Mouse (Mus musculus) liver, embryonic 15.5 days (tissue): ENCODE measurements around the gene Fmod. TPM values are rescaled to one million over a fixed set of nuclear protein-coding genes. Genes with fewer than 3 reads are reported as not detected.
A peak's percentile ranks its signal among the peaks of the same experiment; 100 is the strongest.

ENCODE experiments used
- ATAC-seq: fragments of 200-750 bp; cut with Nextera tagmentation; 2 replicates; pipeline ENCODE4 v1.8.0; 2017; ENCODE audit warnings: moderate number of reproducible peaks, mild to moderate bottlenecking, moderate library complexity; ENCODE audit not compliant: insufficient read depth
- H3K27ac ChIP-seq: fragments of 300-500 bp; sonication (generic); replicated peaks from 2 replicates; pipeline ENCODE4 v1.5.1; 2015; ENCODE audit warnings: mild to moderate bottlenecking, inconsistent platforms
- H3K27me3 ChIP-seq: fragments of 300-500 bp; sonication (generic); 2 replicates; pipeline ENCODE4 v1.6.1; 2015; ENCODE audit warnings: mild to moderate bottlenecking, inconsistent platforms
- H3K36me3 ChIP-seq: fragments of 300-500 bp; sonication (generic); replicated peaks from 2 replicates; pipeline ENCODE4 v1.6.1; 2015; ENCODE audit warnings: moderate library complexity, mild to moderate bottlenecking, inconsistent platforms
- H3K4me1 ChIP-seq: fragments of 300-500 bp; sonication (generic); replicated peaks from 2 replicates; pipeline ENCODE4 v1.6.1; 2015; ENCODE audit warnings: inconsistent platforms
- H3K4me2 ChIP-seq: fragments of 300-500 bp; sonication (generic); 2 replicates; pipeline ENCODE4 v1.6.1; 2015; ENCODE audit warnings: moderate library complexity, mild to moderate bottlenecking, inconsistent platforms
- H3K4me3 ChIP-seq: fragments of 300-500 bp; sonication (generic); replicated peaks from 2 replicates; pipeline ENCODE4 v1.5.1; 2015; ENCODE audit warnings: mild to moderate bottlenecking, inconsistent platforms
- H3K9ac ChIP-seq: fragments of 300-500 bp; sonication (generic); 2 replicates; pipeline ENCODE4 v1.6.1; 2015; ENCODE audit warnings: moderate library complexity, mild to moderate bottlenecking, inconsistent platforms
- H3K9me3 ChIP-seq: fragments of 300-500 bp; sonication (generic); replicated peaks from 2 replicates; pipeline ENCODE4 v1.6.1; 2016; ENCODE audit warnings: inconsistent platforms
- WGBS: fragments of 180-500 bp; shearing (Covaris S2); methylation state at CpG from one replicate; pipeline ENCODE4 v1.1.7; 2015; ENCODE audit warnings: mixed read lengths; ENCODE audit not compliant: insufficient replicate concordance; 5-methylcytosine and 5-hydroxymethylcytosine counted together
- polyA plus RNA-seq: library from polyadenylated mRNA; unstranded; fragments of >200 nt; fragmentation: Nextera tagmentation; extraction: Ambion mirVana; gene quantifications from 2 replicates; pipeline ENCODE4 v1.2.1, GENCODE M21; 2015

The Fmod gene
- polyA plus RNA-seq, 1 experiment from 2014 or later, result 3.3 TPM

DNA sequence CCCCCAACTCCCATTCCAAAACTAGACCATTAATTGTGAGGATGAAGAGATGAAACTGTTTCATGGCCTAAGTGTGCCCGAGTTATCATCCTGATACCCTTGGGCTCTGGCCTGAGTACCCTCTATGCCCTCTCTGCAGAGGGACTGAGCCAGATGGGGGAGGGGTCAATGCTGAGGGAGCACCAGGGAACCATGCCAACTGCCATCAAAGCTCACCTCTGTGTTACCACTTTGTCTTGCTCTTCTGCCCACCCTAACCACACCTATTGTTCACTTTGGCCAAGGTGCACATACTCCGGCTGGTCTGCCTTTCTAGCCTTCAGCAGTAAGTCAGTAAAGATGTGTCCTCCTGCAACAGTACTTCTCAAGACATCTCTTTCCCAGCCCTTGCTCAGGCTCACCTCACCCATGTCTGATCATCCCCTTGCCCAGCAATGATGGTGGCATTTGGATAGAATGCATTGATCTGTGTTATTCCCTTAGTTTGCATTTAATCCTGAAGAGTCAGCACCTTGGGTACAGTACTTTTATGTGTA is 27.3 kb downstream of the Fmod start:
- no peak overlapping the region for H3K9ac ChIP-seq
- H3K4me2 ChIP-seq, result no peak overlapping the region
- no peaks in the 10 kb centered on the region for H3K36me3 ChIP-seq
- ATAC-seq, result no peak
- H3K9me3 ChIP-seq, result no peaks in the 10 kb centered on the region
- H3K27me3 ChIP-seq, result peaks cover 76% of the 10 kb centered on the region
- H3K27ac ChIP-seq, result peak overlapping the region; percentile 79
- H3K4me1 ChIP-seq, result peaks cover 92% of the 10 kb centered on the region
- 75% methylated on average over 2 of the region's 2 CpGs for WGBS
- no peak overlapping the region for H3K4me3 ChIP-seq

DNA sequence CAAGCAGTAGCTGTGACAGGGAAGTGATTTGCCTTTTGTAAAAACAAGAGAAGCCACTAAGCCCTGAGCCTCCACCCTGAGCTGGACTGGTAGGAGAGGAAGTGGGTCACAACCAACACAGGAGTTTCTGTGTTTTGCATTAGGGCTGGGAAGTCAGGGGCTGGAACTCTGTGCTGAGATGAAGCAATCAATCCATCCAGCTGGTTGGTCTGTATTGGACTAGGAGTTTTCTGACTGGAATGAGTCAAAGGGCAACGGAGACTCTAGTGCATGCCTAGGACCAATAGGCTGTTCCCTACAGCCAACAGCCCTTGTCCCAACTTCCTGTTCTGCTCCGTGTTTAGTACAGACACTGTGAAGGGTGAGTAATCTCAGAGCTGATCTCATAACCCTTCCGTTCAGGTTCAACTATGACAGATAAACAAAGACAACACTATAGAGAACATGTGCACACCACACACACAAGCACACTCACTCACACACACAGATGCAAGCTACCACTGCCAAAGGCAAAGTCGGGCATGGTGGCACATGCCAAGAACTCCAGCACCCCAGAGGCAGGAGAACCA is 28.3 kb downstream of the Fmod start:
- Histone ChIP-seq H3K9ac (no peak overlapping the region), H3K27ac (peak overlapping the region; percentile 79), H3K4me3 (no peak overlapping the region), H3K4me2 (no peak overlapping the region), H3K9me3 (no peaks in the 10 kb centered on the region), H3K27me3 (peaks cover 79% of the 10 kb centered on the region), H3K4me1 (peaks cover 92% of the 10 kb centered on the region), H3K36me3 (no peaks in the 10 kb centered on the region)
- 18% methylated on average over 4 of the region's 4 CpGs for WGBS
- ATAC-seq, result peak; percentile 16; the same call in 1 of the 2 replicates

DNA sequence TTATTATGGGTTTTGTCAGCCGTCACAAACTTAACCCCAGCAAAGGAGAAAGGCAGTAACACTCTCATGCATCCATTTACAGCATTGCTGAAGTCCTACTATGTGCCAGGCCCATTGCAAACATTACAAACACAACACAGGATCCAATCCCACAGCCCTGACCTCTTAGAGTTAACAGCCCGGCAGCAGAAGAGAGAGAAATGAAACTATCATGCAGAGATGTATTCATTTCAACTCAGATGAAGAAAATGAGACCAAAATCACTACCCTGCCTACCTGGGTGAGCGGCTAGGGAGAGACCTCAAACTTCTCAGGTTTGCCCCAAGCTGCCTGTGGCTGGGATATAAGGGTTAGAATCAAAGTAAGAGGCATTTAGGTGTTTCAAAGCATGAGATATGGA is 29.5 kb downstream of the Fmod start:
- peak overlapping the region; percentile 60 for H3K27ac ChIP-seq

DNA sequence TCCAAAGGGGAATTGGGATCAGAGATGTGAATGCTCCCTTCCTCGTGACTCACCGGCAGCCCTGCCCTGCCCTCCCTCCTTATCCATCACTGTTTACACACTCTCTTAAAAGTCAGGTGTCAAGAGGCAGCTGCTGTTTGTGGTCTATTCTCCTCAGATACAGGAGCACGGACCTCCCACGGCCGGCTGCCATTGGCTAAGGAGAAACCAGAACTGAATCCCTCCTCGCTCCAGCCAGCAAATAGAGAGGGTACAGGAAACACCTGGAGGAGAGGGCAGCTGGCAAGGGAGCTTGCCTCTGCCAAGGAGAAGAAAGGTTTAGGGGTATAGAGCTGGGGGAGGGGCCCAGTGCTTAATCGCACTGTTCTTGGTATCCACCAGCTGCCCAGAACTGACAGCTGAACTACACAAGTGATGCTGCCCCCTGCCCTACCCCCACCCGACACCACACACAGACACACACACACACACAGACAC is 30.1 kb downstream of the Fmod start:
- Histone ChIP-seq H3K4me2 (no peak overlapping the region), H3K4me3 (no peak overlapping the region), H3K27ac (peak overlapping the region; percentile 60; the same call in 1 of the 2 replicates), H3K4me1 (peaks cover 93% of the 10 kb centered on the region), H3K36me3 (no peaks in the 10 kb centered on the region), H3K9ac (no peak overlapping the region), H3K27me3 (peaks cover 67% of the 10 kb centered on the region), H3K9me3 (no peaks in the 10 kb centered on the region)
- ATAC-seq, result no peak
- WGBS, result 6% methylated on average over 8 of the region's 8 CpGs

More for the DNA sequence above, 29.5 kb downstream of the Fmod start:
- 53% methylated on average over 3 of the region's 3 CpGs for WGBS
- Histone ChIP-seq H3K4me1 (peaks cover 93% of the 10 kb centered on the region), H3K27me3 (peaks cover 73% of the 10 kb centered on the region), H3K4me2 (no peak overlapping the region), H3K9me3 (no peaks in the 10 kb centered on the region), H3K36me3 (no peaks in the 10 kb centered on the region), H3K4me3 (no peak overlapping the region), H3K9ac (no peak overlapping the region)
- ATAC-seq, result no peak

DNA sequence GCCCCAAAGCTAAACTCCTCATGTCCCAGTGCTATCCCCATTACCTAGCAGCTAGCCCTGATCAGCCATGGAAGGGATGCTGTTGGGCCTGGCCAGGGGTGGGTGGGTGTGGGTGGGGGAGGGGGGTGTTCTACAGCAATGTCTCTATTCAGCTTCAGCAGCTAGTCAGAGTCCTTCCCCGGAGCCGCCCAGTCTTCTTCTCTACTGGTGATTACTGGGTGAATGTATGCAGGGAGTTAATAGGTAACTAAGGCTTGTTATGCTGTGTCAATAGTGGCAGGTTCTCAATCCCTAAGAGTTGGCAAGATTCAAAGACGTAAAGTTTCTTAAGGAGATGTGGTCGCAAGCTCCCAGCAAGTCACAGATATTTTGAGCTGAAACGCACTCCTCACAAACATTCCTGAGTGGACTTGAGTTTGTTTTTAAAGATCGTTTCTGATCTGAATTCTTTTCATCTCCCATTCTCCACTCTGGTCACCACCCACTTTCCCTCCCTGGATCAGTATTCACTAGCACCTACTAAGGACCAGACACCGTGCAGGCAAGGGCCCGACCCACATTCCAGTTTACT is 33.1 kb downstream of the Fmod start:
- Histone ChIP-seq H3K4me3 (no peak overlapping the region), H3K4me1 (peaks cover 93% of the 10 kb centered on the region), H3K4me2 (peak overlapping the region; percentile 1; the same call in 1 of the 2 replicates), H3K27me3 (peaks cover 37% of the 10 kb centered on the region), H3K9ac (no peak overlapping the region), H3K9me3 (no peaks in the 10 kb centered on the region), H3K36me3 (peaks cover 12% of the 10 kb centered on the region), H3K27ac (peak overlapping the region; percentile 98)
- ATAC-seq, result no peak
- 80% methylated on average over 8 of the region's 8 CpGs for WGBS

DNA sequence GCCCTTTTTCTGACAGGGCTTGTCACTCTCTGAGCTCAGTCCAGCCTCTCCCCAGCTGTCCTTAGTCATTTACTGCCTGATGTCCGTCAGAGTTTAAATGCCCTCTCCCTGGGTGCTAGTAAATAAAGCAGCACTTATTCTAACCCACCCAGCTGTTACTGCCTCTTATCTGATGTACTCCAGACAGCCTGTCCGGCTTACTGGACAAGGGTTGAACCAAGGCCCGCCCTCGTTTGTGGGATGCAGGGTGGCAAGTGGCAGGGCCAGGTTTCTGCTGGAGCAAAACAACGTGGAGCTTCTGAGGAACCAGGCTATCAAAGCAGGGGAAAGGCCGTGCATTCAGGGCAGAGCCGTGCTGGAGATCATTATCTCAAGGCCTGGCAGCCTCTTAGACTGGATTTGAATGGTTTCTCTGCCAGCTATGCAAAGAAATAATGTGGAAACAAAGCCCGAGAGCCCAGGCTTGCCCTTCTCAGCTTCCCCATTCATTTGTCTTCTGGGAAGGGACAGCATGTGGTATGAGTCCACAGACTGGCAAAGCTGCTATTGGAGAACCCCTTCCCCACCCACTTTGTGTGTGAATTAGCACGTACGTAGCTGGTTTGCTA is 34.5 kb downstream of the Fmod start:
- Histone ChIP-seq H3K36me3 (peaks cover 26% of the 10 kb centered on the region), H3K9me3 (no peaks in the 10 kb centered on the region), H3K27ac (peak overlapping the region; percentile 98), H3K4me3 (no peak overlapping the region), H3K4me2 (peak overlapping the region; percentile 35), H3K4me1 (peaks cover 93% of the 10 kb centered on the region), H3K9ac (peak overlapping the region; percentile 64; the same call in 1 of the 2 replicates), H3K27me3 (peaks cover 24% of the 10 kb centered on the region)
- 35% methylated on average over 10 of the region's 10 CpGs for WGBS
- no peak for ATAC-seq

DNA sequence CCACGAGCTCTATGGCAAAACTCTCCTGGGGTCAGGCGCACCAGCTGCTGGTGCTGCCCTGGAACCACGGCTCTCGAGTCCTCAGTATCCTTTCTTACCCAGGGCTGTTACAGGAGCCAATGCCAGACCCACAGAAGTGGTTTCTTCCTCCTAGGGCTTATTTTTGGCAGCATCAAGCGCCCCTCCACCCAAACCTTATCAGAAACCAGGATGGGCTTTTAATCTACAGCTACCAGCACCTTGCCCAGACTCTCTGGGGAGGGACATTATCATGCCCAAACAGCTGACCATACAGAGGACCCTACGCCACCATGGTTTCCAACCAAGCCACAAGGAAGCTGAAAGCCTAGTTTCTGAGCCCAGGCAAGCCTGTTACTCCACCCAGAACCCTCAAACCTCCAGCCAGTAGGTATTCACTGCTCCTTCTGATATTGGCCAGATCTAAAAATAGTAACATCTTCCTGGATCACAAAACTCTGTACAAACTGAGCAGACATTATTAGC is 36.1 kb downstream of the Fmod start:
- peak overlapping the region; percentile 98 for H3K27ac ChIP-seq
- no peaks in the 10 kb centered on the region for H3K9me3 ChIP-seq
- peaks cover 40% of the 10 kb centered on the region for H3K36me3 ChIP-seq
- peak; percentile 91 for ATAC-seq
- H3K27me3 ChIP-seq, result peaks cover 9% of the 10 kb centered on the region
- peak overlapping the region; percentile 84 for H3K4me3 ChIP-seq
- peak overlapping the region; percentile 64 for H3K9ac ChIP-seq
- WGBS, result 13% methylated on average over 6 of the region's 6 CpGs
- H3K4me2 ChIP-seq, result peak overlapping the region; percentile 90
- peaks cover 88% of the 10 kb centered on the region for H3K4me1 ChIP-seq

DNA sequence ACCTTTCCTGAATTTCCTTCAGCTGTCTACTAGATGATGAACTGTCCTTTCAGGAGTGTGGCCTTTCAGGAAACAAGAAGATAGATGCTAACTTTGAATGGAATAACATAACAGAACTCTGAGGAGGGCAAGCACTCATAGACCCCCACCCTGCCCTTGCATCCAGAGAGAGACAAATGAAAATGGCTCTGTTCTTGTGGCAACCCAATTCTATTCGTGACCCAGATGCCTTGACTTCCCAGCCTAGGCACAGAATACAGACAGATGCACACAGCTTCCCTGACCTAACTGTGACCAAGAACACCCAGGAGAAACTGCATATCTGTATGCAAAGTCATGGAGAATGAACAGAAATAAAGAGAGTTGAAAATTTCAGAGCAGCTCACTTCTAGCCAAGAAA is 36.6 kb downstream of the Fmod start:
- peaks cover 86% of the 10 kb centered on the region for H3K4me1 ChIP-seq
- ATAC-seq, result no peak
- H3K9ac ChIP-seq, result peak overlapping the region; percentile 59
- peaks cover 3% of the 10 kb centered on the region; the same call in 1 of the 2 replicates for H3K27me3 ChIP-seq
- peak overlapping the region; percentile 84 for H3K4me3 ChIP-seq
- 45% methylated on average over 1 of the region's 1 CpGs for WGBS
- peak overlapping the region; percentile 98 for H3K27ac ChIP-seq
- H3K9me3 ChIP-seq, result no peaks in the 10 kb centered on the region
- H3K4me2 ChIP-seq, result peak overlapping the region; percentile 90
- H3K36me3 ChIP-seq, result peaks cover 40% of the 10 kb centered on the region

GRCm38 (mm10) chr1:134074184-134074583 is 37.1 kb downstream of the Fmod start:
- Histone ChIP-seq H3K4me2 (peak overlapping the region; percentile 90), H3K36me3 (peaks cover 40% of the 10 kb centered on the region), H3K9me3 (no peaks in the 10 kb centered on the region), H3K4me1 (peaks cover 85% of the 10 kb centered on the region), H3K27me3 (0 out of 2 replicates have a peak, but pooled peaks cover 3% of the 10 kb centered on the region), H3K9ac (peak overlapping the region; percentile 59), H3K27ac (peak overlapping the region; percentile 98), H3K4me3 (peak overlapping the region; percentile 84)
- 57% methylated on average over 3 of the region's 3 CpGs for WGBS
- no peak for ATAC-seq

DNA sequence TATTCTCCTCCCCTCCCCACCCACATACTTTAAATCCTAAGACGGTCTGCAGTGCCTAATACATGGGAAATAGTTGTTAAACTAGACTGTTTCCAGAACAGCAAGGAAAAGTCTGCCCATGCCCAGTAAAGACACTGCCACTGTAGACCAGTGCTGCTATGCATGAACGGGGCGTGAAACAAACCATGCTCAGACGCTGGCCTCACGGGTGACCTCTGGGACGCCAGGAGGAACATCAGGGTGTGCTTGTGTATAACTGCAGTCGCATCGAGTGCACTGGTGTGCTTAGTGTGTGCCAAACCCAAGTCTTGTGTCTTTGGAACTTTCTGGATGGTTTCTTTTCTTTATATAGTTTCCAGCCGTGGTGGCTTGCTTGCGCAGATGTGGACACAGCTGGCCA is 37.6 kb downstream of the Fmod start:
- peaks cover 85% of the 10 kb centered on the region for H3K4me1 ChIP-seq
- no peak for ATAC-seq
- WGBS, result 87% methylated on average over 10 of the region's 10 CpGs
- H3K9me3 ChIP-seq, result no peaks in the 10 kb centered on the region
- H3K9ac ChIP-seq, result peak overlapping the region; percentile 28
- peaks cover 40% of the 10 kb centered on the region for H3K36me3 ChIP-seq
- 0 out of 2 replicates have a peak, but pooled peaks cover 3% of the 10 kb centered on the region for H3K27me3 ChIP-seq
- H3K4me2 ChIP-seq, result peak overlapping the region; percentile 90
- H3K27ac ChIP-seq, result peak overlapping the region; percentile 98
- H3K4me3 ChIP-seq, result peak overlapping the region; percentile 84

DNA sequence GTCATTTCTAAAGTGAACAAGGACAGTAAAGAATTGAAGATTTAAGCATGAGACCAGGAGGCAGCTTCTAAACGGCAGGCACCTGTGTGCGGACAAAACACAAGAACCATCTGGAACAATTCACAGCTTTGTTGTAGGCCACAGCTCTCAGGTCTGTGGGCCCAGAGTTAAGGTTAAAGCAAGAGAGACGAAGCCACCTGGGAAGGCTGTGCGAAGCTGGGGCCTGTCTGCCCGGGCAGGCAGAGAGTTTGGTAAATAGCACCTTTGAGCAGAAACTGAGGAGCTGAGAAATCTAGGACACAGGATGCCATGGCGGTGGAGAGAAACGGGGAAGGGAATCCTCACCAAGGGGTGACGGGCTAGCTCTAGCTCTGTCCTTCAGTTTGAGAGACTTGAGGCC is 38.5 kb downstream of the Fmod start:
- ATAC-seq, result no peak
- Histone ChIP-seq H3K27ac (peak overlapping the region; percentile 98), H3K9me3 (no peaks in the 10 kb centered on the region), H3K9ac (peak overlapping the region; percentile 95), H3K36me3 (peaks cover 40% of the 10 kb centered on the region), H3K4me1 (peaks cover 85% of the 10 kb centered on the region), H3K4me3 (peak overlapping the region; percentile 84), H3K4me2 (peak overlapping the region; percentile 90), H3K27me3 (no peaks in the 10 kb centered on the region)
- WGBS, result 85% methylated on average over 8 of the region's 8 CpGs
